Mouse (Mus musculus) small intestine, adult 2 months (tissue): Measurements from ENCODE around the gene Acacb. TPM values are rescaled to one million over a fixed set of nuclear protein-coding genes. Genes with fewer than 3 reads are reported as not detected.

Experiments used
- H3K27ac ChIP-seq: fragments of 200-500 bp; 2 replicates; pipeline ENCODE4 v1.5.1; 2012; ENCODE audit warnings: low read depth, low read length, control low read depth, inconsistent platforms; ENCODE audit not compliant: insufficient read depth
- H3K27me3 ChIP-seq: fragments of 200-500 bp; 2 replicates; pipeline ENCODE4 v1.6.1; 2012; ENCODE audit warnings: mild to moderate bottlenecking, moderate library complexity, low read length, inconsistent platforms; ENCODE audit not compliant: control insufficient read depth, insufficient read depth
- H3K36me3 ChIP-seq: fragments of 200-500 bp; 2 replicates; pipeline ENCODE4 v1.6.1; 2012; ENCODE audit warnings: mild to moderate bottlenecking, low read length, control low read depth, inconsistent platforms; ENCODE audit not compliant: control insufficient read depth, insufficient read depth
- H3K4me1 ChIP-seq: fragments of 200-500 bp; 2 replicates; pipeline ENCODE4 v1.6.1; 2012; ENCODE audit warnings: low read length, inconsistent platforms, mixed read lengths; ENCODE audit not compliant: control insufficient read depth, insufficient read depth, insufficient read length
- H3K4me3 ChIP-seq: fragments of 200-500 bp; 2 replicates; pipeline ENCODE4 v1.5.1; 2012; ENCODE audit warnings: low read depth, mild to moderate bottlenecking, control low read depth, inconsistent platforms, low read length, moderate library complexity
- CTCF ChIP-seq: fragments of 200-500 bp; IDR thresholded peaks from 2 replicates; pipeline ENCODE4 v1.5.1; 2012; ENCODE audit warnings: low read depth, mild to moderate bottlenecking, control low read depth, inconsistent platforms, low read length, moderate library complexity, mixed read lengths; ENCODE audit not compliant: insufficient replicate concordance, insufficient read length; ENCODE audit errors: extremely low read depth
- POLR2A ChIP-seq: fragments of 200-500 bp; IDR thresholded peaks from 2 replicates; pipeline ENCODE4 v1.6.1; 2012; ENCODE audit warnings: low read depth, mild to moderate bottlenecking, control low read depth, inconsistent platforms, low read length, moderate library complexity
- WGBS: fragments of 180-500 bp; shearing (Covaris S2); methylation state at CpG from one replicate; pipeline ENCODE4 v1.1.7; 2018; 5-methylcytosine and 5-hydroxymethylcytosine counted together
- polyA plus RNA-seq: library from polyadenylated mRNA; depleted of rRNA; stranded (reverse); fragments of >200 nt; gene quantifications from 2 replicates; pipeline ENCODE4 v1.2.3, GENCODE M21; 2012

The Acacb gene
- polyA plus RNA-seq, 1 experiment = 3.1 TPM

GRCm38 (mm10) chr5:114285398-114285700 is 139.0 kb downstream of the Acacb start:
- WGBS = 86% methylated on average over 3 of the region's 3 CpGs
- H3K27ac ChIP-seq = no peak overlapping the region
- TF ChIP-seq POLR2A (no peak), CTCF (no peak)

GRCm38 (mm10) chr5:114286102-114286501 is 139.8 kb downstream of the Acacb start:
- H3K27me3 ChIP-seq = peaks cover 7% of the 10 kb centered on the region; the same call in 1 of the 2 replicates
- no peaks in the 10 kb centered on the region for H3K4me1 ChIP-seq
- TF ChIP-seq POLR2A (no peak), CTCF (peak; percentile 42; the same call in 1 of the 2 replicates)
- H3K27ac ChIP-seq = no peak overlapping the region
- H3K36me3 ChIP-seq = no peaks in the 10 kb centered on the region
- no peak overlapping the region for H3K4me3 ChIP-seq
- 70% methylated on average over 4 of the region's 4 CpGs for WGBS

More at GRCm38 (mm10) chr5:114285398-114285700, 139.0 kb downstream of the Acacb start:
- Histone ChIP-seq H3K4me1 (no peaks in the 10 kb centered on the region), H3K27me3 (peaks cover 7% of the 10 kb centered on the region; the same call in 1 of the 2 replicates), H3K4me3 (no peak overlapping the region), H3K36me3 (no peaks in the 10 kb centered on the region)

- H3K36me3 ChIP-seq = no peaks in the 10 kb centered on the region
Observed at GRCm38 (mm10) chr5:114286872-114287571, 140.7 kb downstream of the Acacb start.

GRCm38 (mm10) chr5:114288396-114288795 is 142.1 kb downstream of the Acacb start:
- peaks cover 7% of the 10 kb centered on the region; the same call in 1 of the 2 replicates for H3K27me3 ChIP-seq
- no peak overlapping the region for H3K4me3 ChIP-seq
- 79% methylated on average over 5 of the region's 5 CpGs for WGBS
- H3K36me3 ChIP-seq = no peaks in the 10 kb centered on the region
- no peak for TF ChIP-seq CTCF
- TF ChIP-seq POLR2A = no peak
- no peaks in the 10 kb centered on the region for H3K4me1 ChIP-seq
- H3K27ac ChIP-seq = no peak overlapping the region

More at GRCm38 (mm10) chr5:114286872-114287571, 140.7 kb downstream of the Acacb start:
- Histone ChIP-seq H3K27me3 (peaks cover 7% of the 10 kb centered on the region; the same call in 1 of the 2 replicates), H3K4me1 (no peaks in the 10 kb centered on the region), H3K4me3 (no peak overlapping the region), H3K27ac (no peak overlapping the region)
- TF ChIP-seq POLR2A = no peak
- WGBS = 58% methylated on average over 16 of the region's 16 CpGs

GRCm38 (mm10) chr5:114288874-114289273 is 142.5 kb downstream of the Acacb start, which contains the start of gene Myo1h:
Gene Myo1h, plus strand, starts transcription at chr5:114289166.
- WGBS = 30% methylated on average over 13 of the region's 13 CpGs
- no peak within 1 kb of the TSS for H3K27ac ChIP-seq
- TF ChIP-seq POLR2A (no peak), CTCF (no peak)
- H3K4me3 ChIP-seq = no peak within 1 kb of the TSS
- peaks cover 7% of the 10 kb centered on the region; the same call in 1 of the 2 replicates for H3K27me3 ChIP-seq
- H3K36me3 ChIP-seq = no peaks in the 10 kb centered on the region
- H3K4me1 ChIP-seq = no peaks in the 10 kb centered on the region

- no peak overlapping the region for H3K27ac ChIP-seq
- no peak overlapping the region for H3K4me3 ChIP-seq
- no peak for TF ChIP-seq POLR2A
- TF ChIP-seq CTCF = no peak
- no peaks in the 10 kb centered on the region for H3K4me1 ChIP-seq
- WGBS = 71% methylated on average over 3 of the region's 3 CpGs
- no peaks in the 10 kb centered on the region for H3K36me3 ChIP-seq
- H3K27me3 ChIP-seq = peaks cover 7% of the 10 kb centered on the region; the same call in 1 of the 2 replicates
Observed at GRCm38 (mm10) chr5:114290004-114290403, 143.7 kb downstream of the Acacb start.

- no peak overlapping the region for H3K27ac ChIP-seq
- TF ChIP-seq CTCF (peak; percentile 58; the same call in 1 of the 2 replicates), POLR2A (no peak)
- WGBS = 21% methylated on average over 22 of the region's 22 CpGs
- H3K36me3 ChIP-seq = no peaks in the 10 kb centered on the region
- H3K4me1 ChIP-seq = no peaks in the 10 kb centered on the region; the same call in 1 of the 2 replicates
- H3K4me3 ChIP-seq = no peak overlapping the region
- H3K27me3 ChIP-seq = no peaks in the 10 kb centered on the region
Observed at GRCm38 (mm10) chr5:114296693-114297631, 150.6 kb downstream of the Acacb start.
